Mouse (Mus musculus) lung, postnatal 10 days (tissue): ENCODE results near the gene Agmat.
"Not testable (repeated sequence)": the region's sequence is repeated elsewhere in the genome, so short reads cannot be mapped to it uniquely, and the experiment has no call there.

ENCODE experiments used
- DNase-seq: peaks from one replicate; pipeline ENCODE4 v3.0.0; 2021

Gene Agmat

GRCm38 (mm10) chr4:141736856-141737255 is 9.6 kb upstream of the Agmat start:
- no peak for DNase-seq

- DNase-seq: no peak
Measured at GRCm38 (mm10) chr4:141738015-141738414, 8.5 kb upstream of the Agmat start.

- no peak for DNase-seq
Measured at GRCm38 (mm10) chr4:141741856-141742255, 4.6 kb upstream of the Agmat start.

- DNase-seq: no peak
Measured at GRCm38 (mm10) chr4:141742381-141742780, 4.1 kb upstream of the Agmat start.

GRCm38 (mm10) chr4:141749557-141749956 is 3.1 kb downstream of the Agmat start:
- no peak for DNase-seq

- DNase-seq: no peak
Measured at GRCm38 (mm10) chr4:141750826-141751225, 4.4 kb downstream of the Agmat start.

- no peak for DNase-seq
Measured at GRCm38 (mm10) chr4:141751419-141752075, 5.1 kb downstream of the Agmat start.

- DNase-seq: peak; percentile 46
Measured at GRCm38 (mm10) chr4:141752076-141752421, 5.6 kb downstream of the Agmat start.

GRCm38 (mm10) chr4:141755375-141755930 is 9.0 kb downstream of the Agmat start:
- no peak for DNase-seq

GRCm38 (mm10) chr4:141757124-141757523 is 10.7 kb downstream of the Agmat start:
- DNase-seq: no peak

GRCm38 (mm10) chr4:141758874-141759542 is 12.5 kb downstream of the Agmat start:
- DNase-seq: no peak

- DNase-seq: no peak
Measured at GRCm38 (mm10) chr4:141760942-141761341, 14.5 kb downstream of the Agmat start.

- no peak for DNase-seq
Measured at GRCm38 (mm10) chr4:141762102-141762598, 15.7 kb downstream of the Agmat start.

GRCm38 (mm10) chr4:141763476-141763875 is 17.0 kb downstream of the Agmat start:
- DNase-seq: no peak

GRCm38 (mm10) chr4:141765008-141765407 is 18.5 kb downstream of the Agmat start:
- no peak for DNase-seq

GRCm38 (mm10) chr4:141766316-141766667 is 19.8 kb downstream of the Agmat start:
- no peak for DNase-seq

GRCm38 (mm10) chr4:141766668-141767352 is 20.3 kb downstream of the Agmat start:
- peak; percentile 63 for DNase-seq

- DNase-seq: peak; percentile 67
Measured at GRCm38 (mm10) chr4:141767353-141768036, 21.0 kb downstream of the Agmat start.

- no peak for DNase-seq
Measured at GRCm38 (mm10) chr4:141769501-141770160, 23.2 kb downstream of the Agmat start.

- no peak for DNase-seq
Measured at GRCm38 (mm10) chr4:141771823-141772222, 25.4 kb downstream of the Agmat start.

GRCm38 (mm10) chr4:141773019-141773418 is 26.5 kb downstream of the Agmat start:
- DNase-seq: not testable (repeated sequence)

- no peak for DNase-seq
Measured at GRCm38 (mm10) chr4:141779828-141780227, 33.4 kb downstream of the Agmat start.
